Mouse (Mus musculus): ENCODE measurements around the gene Rexo5. TPM values are rescaled to one million over a fixed set of nuclear protein-coding genes. Genes with fewer than 3 reads are reported as not detected.
A peak's percentile ranks its signal among the peaks of the same experiment; 100 is the strongest.

Gene Rexo5
- total RNA-seq, 2 experiments from 2014 or later, result 7.6 to 7.8 TPM

DNA sequence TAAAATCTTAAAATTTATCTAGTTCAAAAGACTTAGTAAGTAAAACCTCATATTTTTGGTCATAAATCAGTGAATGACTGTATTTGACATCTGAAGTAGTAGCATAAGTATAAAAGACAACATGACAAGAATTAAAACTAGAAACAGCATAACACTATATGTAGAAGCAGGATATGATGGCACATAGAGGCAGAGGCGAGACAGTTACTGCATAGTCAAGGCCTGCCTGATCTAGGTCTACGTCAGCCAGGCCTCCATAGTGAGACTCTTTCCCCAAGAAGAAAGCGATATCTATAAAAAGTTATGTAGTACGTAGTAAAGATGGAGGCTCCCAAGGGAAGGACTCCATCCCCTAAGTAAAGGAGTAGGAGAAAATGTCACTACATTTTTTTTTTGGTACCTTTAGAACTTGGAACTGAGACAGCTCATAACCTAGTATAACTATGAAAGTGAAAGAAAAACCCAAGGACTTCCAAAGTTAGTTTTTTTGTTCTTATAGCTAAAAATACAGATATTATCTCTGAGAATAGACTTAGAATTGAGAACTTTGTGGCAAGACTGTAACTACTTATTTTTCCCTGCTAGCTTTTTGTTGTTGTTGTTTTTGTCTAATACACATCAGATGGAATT, 48.1 kb downstream of the Rexo5 start:
- no peak for DNase-seq

DNA sequence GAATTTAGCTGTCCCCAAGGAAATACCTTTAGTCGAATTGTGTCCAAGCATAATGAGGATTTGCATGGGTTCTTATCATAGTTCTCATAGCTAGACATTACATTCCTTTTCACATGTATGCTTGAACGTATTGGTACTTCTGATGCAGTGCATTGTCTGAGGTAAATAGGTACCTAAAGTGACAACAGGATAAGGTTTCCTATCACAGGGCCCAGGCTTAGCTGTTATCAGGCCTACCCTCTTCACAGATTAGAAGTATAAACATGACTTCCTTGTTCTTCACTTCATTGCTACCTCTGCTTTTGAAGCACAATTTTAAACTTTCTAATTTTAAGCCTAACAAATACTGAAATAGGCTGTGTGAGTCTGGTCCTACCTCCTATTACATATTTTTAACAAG, 51.7 kb downstream of the Rexo5 start:
- no peak for DNase-seq

- peak; percentile 6 to 9 for DNase-seq
These were observed 53.6 kb downstream of the Rexo5 start for GRCm38 (mm10) chr7:119847396-119847795.

DNA sequence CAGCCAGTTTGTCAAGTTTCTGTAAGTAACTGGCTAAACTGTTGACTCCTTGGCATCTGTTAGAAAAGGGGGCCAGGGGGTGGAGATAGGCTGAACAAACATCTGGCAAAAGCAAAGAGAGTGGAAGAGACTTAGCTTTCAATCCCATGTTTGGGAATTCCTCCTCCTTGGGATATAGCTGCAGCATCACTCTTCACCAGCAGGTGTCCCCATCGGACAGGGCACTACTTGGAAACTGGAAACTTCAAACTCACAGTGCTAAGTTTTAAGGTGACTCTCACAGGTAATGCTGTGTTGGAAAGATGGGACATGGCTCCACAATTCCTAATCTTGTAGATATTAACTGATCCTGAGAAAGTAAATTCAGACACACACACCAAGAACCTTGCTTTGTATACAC, 55.3 kb downstream of the Rexo5 start:
- DNase-seq, result peak; percentile 69 to 75

DNA sequence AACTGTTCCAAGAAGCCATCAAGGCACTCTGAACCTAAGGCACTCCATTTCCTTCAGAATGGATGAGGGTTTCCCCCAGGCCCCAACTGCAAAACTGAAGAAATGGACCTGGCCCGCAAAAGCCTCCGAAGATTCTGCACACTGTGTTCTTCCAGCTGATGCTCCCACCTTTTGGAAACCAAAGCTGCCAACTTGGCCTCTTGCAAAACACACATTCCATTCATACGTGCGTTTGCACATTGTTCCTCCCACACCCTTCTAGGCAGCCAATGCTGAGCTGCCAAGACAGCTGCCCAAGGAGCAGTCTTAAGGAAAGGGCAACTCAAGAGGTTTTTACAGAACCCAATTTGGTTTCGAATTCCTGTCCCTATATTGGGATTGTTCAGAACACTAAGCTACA, 56.9 kb downstream of the Rexo5 start:
- peak; percentile 2 to 32 for DNase-seq

GRCm38 (mm10) chr7:119852494-119852893, 58.7 kb downstream of the Rexo5 start:
- DNase-seq, result no peak

DNA sequence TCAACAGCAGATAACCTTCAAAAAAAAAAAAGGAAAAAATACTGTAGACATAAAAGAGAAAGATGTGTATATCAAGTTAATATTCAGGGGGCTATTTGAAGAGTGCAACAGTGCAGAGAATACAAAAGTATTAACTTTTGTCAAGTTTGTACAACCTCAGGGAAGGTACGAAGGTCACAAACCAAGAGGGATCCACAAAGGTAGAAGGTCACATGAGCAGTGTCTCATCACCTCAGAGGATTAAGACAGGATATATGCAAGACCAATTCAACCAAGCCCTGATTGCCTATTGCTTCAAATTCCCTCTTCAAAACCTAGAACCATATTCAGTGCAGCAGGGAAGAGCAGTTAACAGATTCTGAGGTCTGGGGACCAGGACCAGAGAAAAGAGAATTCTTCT, 59.4 kb downstream of the Rexo5 start:
- DNase-seq, result no peak

DNA sequence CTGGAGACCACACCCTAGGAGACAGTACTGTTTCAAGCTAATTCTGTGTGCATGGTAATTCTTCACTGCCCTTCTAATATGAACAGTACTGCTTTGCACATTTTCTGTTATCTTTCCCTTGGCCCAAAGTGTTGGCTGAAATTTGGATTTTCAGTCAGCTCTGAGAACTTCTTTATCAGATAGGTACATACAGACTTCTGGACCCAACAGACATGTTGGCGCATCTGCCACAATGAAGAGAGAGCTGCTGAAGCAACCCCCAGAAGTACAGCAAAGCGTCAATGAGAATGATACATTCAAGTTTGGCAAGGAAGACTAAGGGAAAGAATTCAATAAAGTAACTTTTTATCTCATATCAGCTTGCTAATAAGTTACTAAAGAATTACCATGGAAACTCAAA, 60.6 kb downstream of the Rexo5 start:
- DNase-seq, result no peak

DNA sequence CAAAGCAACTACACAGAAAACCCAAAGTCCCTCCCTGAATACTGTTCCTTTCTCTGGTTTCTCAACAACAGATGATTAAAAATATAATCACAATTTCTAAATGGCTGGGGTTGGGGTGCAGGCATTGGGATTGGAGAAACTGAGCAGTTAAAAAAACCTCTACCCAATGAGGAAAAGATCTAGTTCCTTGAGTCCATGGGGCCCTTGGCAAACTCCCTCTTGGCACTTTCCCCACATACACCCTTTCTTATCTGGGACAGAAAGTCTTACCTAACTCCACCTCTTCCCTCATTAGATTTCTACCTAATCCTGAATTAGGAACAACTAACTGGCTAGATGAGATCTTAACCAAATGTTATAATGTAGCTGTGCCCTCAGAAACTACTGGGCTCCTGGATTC, 61.2 kb downstream of the Rexo5 start:
- no peak for DNase-seq

DNA sequence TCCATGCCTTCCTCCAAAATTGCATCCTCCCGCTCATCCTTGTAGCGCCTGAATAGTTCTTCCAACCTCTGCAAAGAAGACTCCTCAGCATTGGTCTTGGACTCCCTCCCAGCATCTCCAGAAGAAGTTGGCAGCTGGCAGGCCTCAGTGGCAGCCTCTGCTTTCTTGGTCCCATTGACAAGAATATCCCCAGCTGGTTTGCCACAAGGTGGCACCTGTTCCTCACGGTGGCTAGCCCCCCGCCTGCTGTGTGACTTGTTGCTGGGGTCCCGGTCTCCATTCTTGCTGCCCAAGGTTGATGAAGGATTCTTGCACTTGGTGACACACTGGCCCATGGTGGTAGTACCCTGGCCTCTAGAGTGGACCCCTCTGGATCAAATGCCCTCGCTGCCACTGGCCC, 65.7 kb downstream of the Rexo5 start:
- DNase-seq, result peak; percentile 6 to 14

GRCm38 (mm10) chr7:119860116-119860515, 66.3 kb downstream of the Rexo5 start:
- DNase-seq, result no peak

DNA sequence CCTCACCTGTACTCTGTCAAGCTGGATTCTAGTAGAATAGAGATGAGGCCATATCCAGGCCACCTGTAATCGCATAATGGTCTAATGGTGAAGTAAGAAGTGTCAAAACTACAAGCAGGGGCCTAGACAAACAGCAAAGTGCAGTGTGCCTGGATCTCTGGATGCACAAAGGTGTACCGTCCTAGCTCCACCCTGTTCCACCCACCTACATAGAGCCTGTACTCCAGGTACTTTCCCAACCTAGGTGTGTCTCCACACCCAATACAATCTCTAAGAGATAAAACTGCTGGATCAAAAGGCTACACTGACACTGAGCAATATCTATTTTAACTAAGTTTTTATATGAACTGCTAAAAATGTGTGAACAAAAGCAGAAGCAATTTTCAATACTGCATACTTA, 66.7 kb downstream of the Rexo5 start:
- no peak for DNase-seq

DNA sequence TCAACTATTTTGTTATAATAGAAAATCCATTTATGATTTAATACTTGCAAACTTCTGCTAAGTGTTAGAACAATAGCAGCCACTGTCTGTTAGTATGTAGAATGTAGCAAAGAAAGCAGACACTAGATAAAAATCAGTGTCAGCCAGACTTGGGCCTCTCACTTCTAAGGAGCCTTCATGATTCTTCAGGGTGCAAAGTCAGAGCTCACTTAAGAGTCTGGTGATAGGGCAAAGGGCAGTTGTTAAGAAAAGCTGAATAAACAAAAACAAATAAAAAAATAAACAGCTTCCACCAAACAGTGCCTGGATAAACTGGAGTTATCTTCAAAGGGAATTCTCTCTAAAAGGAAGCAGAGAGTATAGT, 67.1 kb downstream of the Rexo5 start:
- DNase-seq, result no peak

DNA sequence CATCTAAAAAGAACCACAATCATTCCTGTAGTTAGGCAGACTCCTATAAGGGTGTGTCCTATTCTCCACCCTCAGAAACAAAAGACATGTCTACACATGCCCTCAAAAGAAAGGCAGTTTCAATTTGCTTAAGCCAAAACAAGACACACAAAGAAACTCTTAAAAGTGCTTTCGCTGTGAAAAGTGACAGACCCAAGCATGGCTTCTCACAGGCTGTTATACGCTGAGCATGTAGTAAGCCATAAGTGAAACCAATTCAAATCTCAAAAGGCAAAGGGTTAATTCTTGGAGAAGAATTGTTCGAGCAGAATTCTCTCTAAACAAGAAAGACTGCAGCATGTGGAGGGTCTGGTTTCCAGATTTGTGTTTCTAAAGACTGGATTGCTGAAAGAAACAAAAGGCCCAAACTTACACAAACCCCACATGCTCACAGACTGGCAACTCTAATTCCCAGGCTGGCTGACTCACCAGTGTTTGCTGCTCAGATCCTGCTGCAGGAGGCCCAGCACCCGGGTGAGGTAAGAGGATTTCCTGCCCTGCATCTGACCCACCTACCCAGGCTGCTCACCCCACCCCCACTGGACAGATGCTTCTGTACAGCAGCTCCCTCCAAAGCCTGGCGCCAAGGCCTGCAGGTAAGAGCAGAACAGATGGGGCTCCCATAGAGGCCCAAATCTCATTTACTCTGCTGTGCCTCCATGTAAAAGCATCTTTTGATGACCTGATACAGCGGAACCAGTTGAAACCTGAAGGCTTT, 67.7 kb downstream of the Rexo5 start:
- peak; percentile 60 to 77 for DNase-seq

GRCm38 (mm10) chr7:119862167-119862566, 68.4 kb downstream of the Rexo5 start:
- no peak for DNase-seq

DNA sequence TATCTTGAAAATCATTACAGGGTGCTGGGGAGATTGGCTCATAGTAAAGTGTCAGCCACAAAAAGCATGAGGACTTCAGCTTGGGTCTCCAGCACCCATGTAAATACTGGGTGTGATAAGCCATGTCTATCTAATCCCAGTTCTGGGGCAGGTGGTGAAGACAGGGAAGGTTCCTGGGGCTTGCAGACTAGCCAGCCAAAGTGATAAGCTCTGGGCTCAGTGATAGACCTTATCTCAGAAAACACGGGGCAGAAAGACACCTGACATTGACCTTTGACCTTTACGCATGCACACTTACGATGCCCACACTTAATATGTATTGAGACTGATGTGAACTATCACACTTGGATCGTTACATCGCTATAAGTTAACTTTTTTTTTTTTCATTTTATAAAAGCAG, 70.7 kb downstream of the Rexo5 start:
- no peak for DNase-seq

GRCm38 (mm10) chr7:119866136-119866535, 72.3 kb downstream of the Rexo5 start:
- DNase-seq, result no peak

- no peak for DNase-seq
These were observed 78.4 kb downstream of the Rexo5 start for GRCm38 (mm10) chr7:119872204-119872603.

DNA sequence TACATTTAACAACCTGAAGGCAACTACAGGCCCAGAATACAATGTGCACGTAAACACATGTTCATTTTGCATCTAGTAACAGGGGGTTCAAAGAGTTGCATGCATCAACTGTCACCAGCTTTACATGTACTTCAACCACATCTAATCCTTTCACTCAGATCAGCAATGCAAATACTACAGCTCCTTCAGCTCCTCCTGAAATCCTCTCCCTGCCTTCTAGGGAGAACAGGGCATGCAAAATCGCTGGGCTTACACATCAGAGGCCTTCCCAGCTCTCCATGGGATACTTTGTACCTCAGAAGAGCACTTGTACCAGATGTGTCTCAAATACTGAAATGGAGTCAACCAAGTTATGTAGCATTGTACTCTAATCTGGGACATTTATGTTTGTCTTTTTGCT, 79.2 kb downstream of the Rexo5 start:
- DNase-seq, result no peak

DNA sequence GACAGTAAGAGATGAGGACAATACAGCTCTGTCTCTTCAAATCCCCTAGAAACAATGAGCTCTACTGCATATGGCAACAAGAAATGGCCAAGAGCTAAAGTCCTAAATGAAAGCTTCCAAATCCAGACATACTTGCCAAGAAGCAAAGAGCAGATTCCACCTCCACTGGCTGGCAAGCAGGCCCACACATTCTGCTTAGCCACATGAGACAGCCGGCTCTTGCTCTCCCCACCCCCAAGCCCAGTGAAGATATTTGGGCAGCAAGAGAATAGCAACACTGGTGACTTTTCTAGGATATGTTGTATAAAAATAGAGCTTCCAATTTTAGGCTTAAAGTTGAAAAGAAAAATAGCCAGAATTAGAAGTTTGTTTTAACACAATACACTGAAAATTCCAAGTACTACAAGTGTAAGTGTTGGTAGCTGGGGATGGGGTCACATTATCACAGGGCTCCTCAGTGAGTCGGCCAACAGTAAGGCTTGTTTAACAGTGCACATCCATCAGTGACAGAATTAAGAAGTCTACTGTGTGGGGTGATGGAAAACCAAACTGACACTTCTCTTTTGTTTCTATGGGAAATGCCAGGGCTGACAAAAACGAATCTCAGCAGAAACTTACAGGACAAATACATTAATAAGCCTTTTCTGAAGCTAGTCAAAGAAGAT, 82.1 kb downstream of the Rexo5 start:
- peak in 1 of 2 experiments; percentile 41 for DNase-seq

DNA sequence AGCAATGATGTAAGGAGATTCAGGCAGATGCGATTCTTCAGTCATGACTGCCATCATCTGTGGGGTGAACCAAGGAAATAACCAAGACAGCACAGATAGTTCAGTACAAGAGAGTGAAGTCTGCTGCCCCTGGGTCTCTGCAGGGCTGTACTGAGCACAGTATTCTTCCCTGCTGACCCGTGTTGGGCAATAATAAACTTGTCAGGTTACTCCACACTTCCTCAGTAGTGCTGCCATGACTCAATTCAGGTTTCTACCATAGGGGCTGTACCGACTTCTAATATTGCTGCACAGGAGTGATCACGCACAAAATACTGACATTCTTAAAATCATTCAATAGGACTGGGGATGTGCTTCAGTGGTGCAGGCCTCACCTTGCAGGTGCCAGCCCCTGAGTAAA, 85.4 kb downstream of the Rexo5 start:
- DNase-seq, result no peak

DNA sequence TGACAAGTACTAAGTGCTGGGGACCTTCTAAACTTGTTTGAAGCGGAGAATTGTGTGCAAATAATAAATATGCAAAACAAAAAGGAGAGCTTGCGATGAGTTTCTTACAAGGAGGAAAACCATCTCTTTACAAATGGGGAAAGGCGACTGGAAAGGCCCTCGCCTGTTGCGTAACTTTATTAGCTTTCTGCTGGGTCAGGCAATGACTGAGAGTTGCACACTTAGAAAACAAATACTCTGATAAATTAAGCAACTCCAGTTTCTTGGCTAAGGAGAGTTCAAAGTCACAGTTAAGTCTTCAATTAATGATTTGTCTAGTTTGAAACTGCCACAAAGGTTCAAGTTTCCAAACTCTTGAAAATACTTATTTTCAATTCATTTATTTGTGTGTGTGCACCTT, 86.5 kb downstream of the Rexo5 start:
- peak in 1 of 2 experiments; percentile 10 for DNase-seq

DNA sequence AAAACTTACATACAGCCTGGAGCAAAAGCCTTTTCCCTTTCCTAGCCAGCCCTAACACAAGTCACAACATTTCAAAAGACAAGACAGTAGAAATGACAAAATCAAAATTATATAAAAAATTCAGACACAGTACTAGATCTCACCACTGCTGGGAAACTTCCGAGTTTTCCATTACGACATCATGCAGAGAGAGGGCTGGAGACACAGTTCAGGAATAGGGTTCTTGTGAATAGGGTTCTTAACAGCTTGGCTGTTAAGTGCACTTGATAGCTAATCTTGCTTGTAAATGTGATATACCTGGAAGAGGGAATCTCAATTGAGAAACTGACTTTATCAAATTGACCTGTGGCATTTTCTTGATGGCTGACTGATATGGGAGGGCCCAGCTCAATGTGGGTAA, 87.4 kb downstream of the Rexo5 start:
- no peak for DNase-seq

GRCm38 (mm10) chr7:119887887-119888286, 94.1 kb downstream of the Rexo5 start:
- no peak for DNase-seq
